Mouse (Mus musculus) lung, postnatal 0 days (tissue): ENCODE measurements around the gene Akt1.

Experiments used
- CTCF ChIP-seq: IDR thresholded peaks from 2 replicates; pipeline ENCODE4 v1.5.1; 2016; ENCODE audit warnings: antibody characterized with exemption, mild to moderate bottlenecking
- EP300 ChIP-seq: IDR thresholded peaks from 2 replicates; pipeline ENCODE4 v1.6.1; 2016; ENCODE audit warnings: antibody characterized with exemption, mild to moderate bottlenecking, control low read depth

DNA sequence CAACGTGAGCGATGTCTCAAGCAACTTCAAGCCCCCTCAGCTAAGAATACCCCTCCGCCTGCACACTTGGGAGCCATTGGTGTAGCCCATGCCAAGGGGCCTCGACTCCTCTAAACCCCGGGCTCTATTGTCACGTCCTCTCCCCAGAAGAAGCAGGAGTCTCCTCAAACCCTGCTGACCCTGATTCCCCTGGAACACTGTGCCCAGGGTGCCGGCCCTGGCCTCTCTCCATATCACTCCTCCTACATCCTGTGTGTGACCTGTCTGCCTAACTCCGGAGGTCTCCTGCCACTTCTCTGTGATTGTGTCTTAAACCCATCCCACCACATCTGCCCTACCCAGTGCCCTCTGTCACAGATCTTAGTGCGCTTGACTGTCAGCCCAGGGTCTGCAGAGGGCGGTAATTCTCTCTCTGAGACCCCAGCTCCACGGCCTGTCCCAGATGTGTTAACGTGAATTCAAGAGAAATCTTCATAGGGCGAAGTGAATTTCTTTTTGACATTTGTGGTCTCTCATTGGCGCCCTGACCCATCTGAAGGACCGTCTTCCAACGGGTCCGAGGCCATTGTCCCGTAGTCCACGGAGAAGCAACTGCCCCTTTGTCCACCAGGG lies 3.4 kb upstream of the Akt1 start:
- TF ChIP-seq CTCF = peak; percentile 61
- TF ChIP-seq EP300 = no peak
